In the genomic region with DNA sequence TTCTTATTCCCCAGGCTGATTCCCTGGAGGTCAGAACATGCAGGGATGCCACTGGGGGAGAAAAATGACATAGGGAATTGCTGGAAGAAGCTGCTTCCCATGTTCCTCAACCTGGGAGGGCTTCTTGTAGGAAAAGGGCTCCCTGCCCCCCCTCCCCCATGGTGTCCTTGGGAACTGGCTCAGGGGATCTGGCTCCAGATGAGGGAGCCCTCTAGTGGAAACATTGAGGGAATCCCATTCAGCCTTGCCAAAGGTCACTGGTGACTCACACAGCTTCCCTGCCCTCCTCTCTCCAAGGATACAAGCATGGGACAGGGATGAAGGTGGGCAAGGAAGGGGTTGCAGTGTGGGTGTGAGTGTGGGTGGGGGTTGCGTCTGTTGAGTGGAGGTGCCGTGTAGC, we compare ENCODE assay signal across 9 mouse cellular contexts. TPM values are rescaled to one million over a fixed set of nuclear protein-coding genes. Genes with fewer than 3 reads are reported as not detected.
A peak's percentile ranks its signal among the peaks of the same experiment; 100 is the strongest.
DNase-seq lines count a peak whose midpoint lies in the region; TF ChIP-seq lines count a peak whose summit lies in the region.
"Had no signal": no experiment of that assay in that cellular context is flagged by ENCODE, and none has a peak within 500 bp of the region (broad histone marks: within the 10 kb centered on the region; RNA-seq: fewer than 3 reads in every experiment).

No protein-coding gene starts in this region.

- no peaks in the 10 kb centered on the region for H3K36me3 ChIP-seq in thymus, adult 2 months (ENCODE audit: control insufficient read depth, insufficient read depth, low read length)

- TF ChIP-seq POLR2A in thymus, adult 2 months (IDR thresholded peaks at IDR 0.05; ENCODE audit: control insufficient read depth, extremely low read depth, insufficient read depth, low read length, poor library complexity), result no peak

- H3K4me3 ChIP-seq in gastrocnemius, adult 2 months, result no peak overlapping the region
- no peak overlapping the region for H3K4me3 ChIP-seq in thymus, adult 2 months (ENCODE audit: control insufficient read depth, insufficient read depth, low read length)

- TF ChIP-seq CTCF in gastrocnemius, adult 2 months (IDR thresholded peaks at IDR 0.05), result peak; percentile 62
- TF ChIP-seq CTCF in thymus, adult 2 months (IDR thresholded peaks at IDR 0.05; ENCODE audit: borderline replicate concordance, control insufficient read depth, extremely low read depth, insufficient read depth, low read length, poor library complexity), result peak; percentile 33; the same call in 1 of the 2 replicates

- H3K27me3 ChIP-seq in thymus, adult 2 months (ENCODE audit: control insufficient read depth, insufficient read depth, low read length), result no peaks in the 10 kb centered on the region

- intact Hi-C loops in gastrocnemius, adult 2 months (cut with DNase I), result loop anchor here (2.0 kb wide), 1 partner anchor 158 kb away; no protein-coding TSS in a partner anchor

- 92% methylated on average over 2 of the region's 2 CpGs for WGBS in thymus, adult 2 months

- no peaks in the 10 kb centered on the region for H3K4me1 ChIP-seq in thymus, adult 2 months (replicated peaks; ENCODE audit: control insufficient read depth, insufficient read depth, low read length)

- no peak overlapping the region for H3K27ac ChIP-seq in gastrocnemius, adult 2 months
- H3K27ac ChIP-seq in thymus, adult 2 months (ENCODE audit: control insufficient read depth, insufficient read depth, low read length), result no peak overlapping the region

- peak; percentile 42 for DNase-seq in gastrocnemius, adult 2 months
- DNase-seq in gastrocnemius, adult 8-10 months (ENCODE audit: low spot score in 2 of 2), result no peak
- no peak for DNase-seq in thymus, adult 2 months
- DNase-seq in thymus, postnatal 10 days (ENCODE audit: low spot score in 2 of 2), result no peak
- peak; percentile 31 for DNase-seq in embryo, embryonic 9.5 days (ENCODE audit: extremely low spot score)
- peak; percentile 45 for DNase-seq in lung, postnatal 10 days
- DNase-seq in layer of hippocampus, adult 11-12 months (ENCODE audit: low spot score), result no peak
- DNase-seq in frontal cortex, postnatal 14 days (ENCODE audit: low spot score in 2 of 2), result no peak

RNA-seq across cellular contexts. Expression of a gene that starts 5.9 kb away (rescaled TPM):
- total RNA-seq in gastrocnemius, adult 2 months (2021), result not detected
- not detected for total RNA-seq in gastrocnemius, adult 8-10 months (2022)
- 0.92 and 1.8 TPM in 2 replicates for polyA plus RNA-seq in thymus, adult 2 months (2012; rRNA removed)

RNA-seq across cellular contexts. Expression of a gene that starts 19.9 kb away (rescaled TPM):
- total RNA-seq in gastrocnemius, adult 2 months (2021), result not detected
- not detected for total RNA-seq in gastrocnemius, adult 8-10 months (2022)
- 0.17 and 0.24 TPM in 2 replicates for polyA plus RNA-seq in thymus, adult 2 months (2012; rRNA removed)
- total RNA-seq: neutrophil, adult 5-6 weeks had no signal

RNA-seq across cellular contexts. Expression of a gene that starts 23.9 kb away (rescaled TPM):
- not detected for total RNA-seq in gastrocnemius, adult 2 months (2021)
- total RNA-seq in gastrocnemius, adult 8-10 months (2022), result not detected
- 0.18 and 0.35 TPM in 2 replicates for polyA plus RNA-seq in thymus, adult 2 months (2012; rRNA removed)

RNA-seq across cellular contexts. Expression of a gene that starts 33.6 kb away (rescaled TPM):
- total RNA-seq in gastrocnemius, adult 2 months (2021), result not detected
- not detected for total RNA-seq in gastrocnemius, adult 8-10 months (2022)
- polyA plus RNA-seq in thymus, adult 2 months (2012; rRNA removed), result 0.56 and 0.66 TPM in 2 replicates
- total RNA-seq: neutrophil, adult 5-6 weeks had no signal

RNA-seq across cellular contexts. Expression of a gene that starts 35.4 kb away (rescaled TPM):
- total RNA-seq in gastrocnemius, adult 2 months (2021), result not detected
- not detected for total RNA-seq in gastrocnemius, adult 8-10 months (2022)
- 2.2 and 2.9 TPM in 2 replicates for polyA plus RNA-seq in thymus, adult 2 months (2012; rRNA removed)
- total RNA-seq: neutrophil, adult 5-6 weeks had no signal

Comparison
In these comparisons a context has a peak if more than half of its experiments do, and no peak if none do; other contexts are left out.
1. DNase-seq: peak in gastrocnemius, adult 2 months (single experiment), embryo, embryonic 9.5 days (single experiment) and lung, postnatal 10 days (single experiment); none in gastrocnemius, adult 8-10 months (0 of 2), thymus, adult 2 months (single experiment), thymus, postnatal 10 days (0 of 2), layer of hippocampus, adult 11-12 months (single experiment) and frontal cortex, postnatal 14 days (0 of 2).